Mouse (Mus musculus) CH12.LX (cell line): Measurements from ENCODE around the gene Rps26. TPM values are rescaled to one million over a fixed set of nuclear protein-coding genes. Genes with fewer than 3 reads are reported as not detected.

Experiments used
- DNase-seq: peaks from one replicate; pipeline ENCODE4 v3.0.0-alpha.2; 2013; ENCODE audit errors: extremely low read depth
- H3K27ac ChIP-seq: 2 replicates; pipeline ENCODE4 v1.5.1; 2012; ENCODE audit warnings: low read depth, mild to moderate bottlenecking, control low read depth, moderate library complexity; ENCODE audit not compliant: insufficient read depth
- H3K27me3 ChIP-seq: replicated peaks from 2 replicates; pipeline ENCODE3; 2012; ENCODE audit warnings: inconsistent platforms
- H3K36me3 ChIP-seq, 2 experiments: replicated peaks in 1 of 2; 2 replicates each; pipeline versions ENCODE3 to v1.6.1; 2012; ENCODE audit warnings: inconsistent platforms in 1 of 2, low read length in 1 of 2, mild to moderate bottlenecking in 1 of 2, mixed read lengths in 1 of 2, moderate library complexity in 1 of 2; ENCODE audit not compliant: control insufficient read depth in 1 of 2, insufficient read depth in 1 of 2
- H3K4me1 ChIP-seq, 2 experiments: 2 replicates each; pipeline ENCODE4 v1.6.1; 2012; ENCODE audit warnings: inconsistent platforms in 1 of 2, moderate library complexity in 1 of 2; ENCODE audit not compliant: insufficient read depth in 2 of 2, control insufficient read depth in 1 of 2
- H3K4me2 ChIP-seq: 2 replicates; pipeline ENCODE4 v1.6.1; 2012; ENCODE audit warnings: low read depth, mild to moderate bottlenecking, control low read depth; ENCODE audit not compliant: poor library complexity, insufficient read depth, severe bottlenecking
- H3K4me3 ChIP-seq, 3 experiments: fragments of 150-350 bp in 1 of 3; sonication (generic) in 1 of 3; replicated peaks in 1 of 3; 2 replicates each; pipeline versions ENCODE3 to v1.5.1; 2011 to 2012; ENCODE audit warnings: low read depth in 2 of 3, low read length in 2 of 3, mild to moderate bottlenecking in 2 of 3, moderate library complexity in 2 of 3, control low read depth in 1 of 3, improper control_type of control experiment in 1 of 3, inconsistent platforms in 1 of 3, mixed read lengths in 1 of 3; ENCODE audit not compliant: poor library complexity in 1 of 3
- H3K79me2 ChIP-seq: replicated peaks from 2 replicates; pipeline ENCODE4 v1.6.1; 2012; ENCODE audit warnings: mild to moderate bottlenecking, moderate library complexity; ENCODE audit not compliant: control insufficient read depth, poor library complexity, insufficient read depth, severe bottlenecking; ENCODE audit errors: extremely low read depth
- H3K9ac ChIP-seq: 2 replicates; pipeline ENCODE4 v1.6.1; 2012; ENCODE audit warnings: low read depth, mild to moderate bottlenecking, control low read depth, moderate library complexity; ENCODE audit not compliant: insufficient read depth
- H3K9me3 ChIP-seq: replicated peaks from 2 replicates; pipeline ENCODE3; 2012; ENCODE audit warnings: low read length, inconsistent platforms, mixed read lengths
- CHD1 ChIP-seq: IDR thresholded peaks from 2 replicates; pipeline ENCODE4 v1.6.1; 2012; ENCODE audit warnings: low read depth, low read length, improper control_type of control experiment, inconsistent platforms
- CTCF ChIP-seq, 2 experiments: IDR thresholded peaks in 1 of 2; conservative IDR thresholded peaks in 1 of 2; 2 replicates each; pipeline ENCODE4 v1.5.1; 2011 to 2012; ENCODE audit warnings: low read depth in 2 of 2, low read length in 2 of 2, improper control_type of control experiment in 1 of 2, inconsistent platforms in 1 of 2, mild to moderate bottlenecking in 1 of 2, moderate library complexity in 1 of 2
- E2F4 ChIP-seq: IDR thresholded peaks from 2 replicates; pipeline ENCODE4 v1.6.1; 2011; ENCODE audit warnings: low read depth, low read length, improper control_type of control experiment; ENCODE audit not compliant: insufficient replicate concordance
- EP300 ChIP-seq: IDR thresholded peaks from 2 replicates; pipeline ENCODE4 v1.6.1; 2011; ENCODE audit warnings: low read length, improper control_type of control experiment
- ETS1 ChIP-seq: conservative IDR thresholded peaks from 2 replicates; pipeline ENCODE4 v1.6.1; 2012; ENCODE audit warnings: low read depth, mild to moderate bottlenecking, inconsistent platforms, low read length, improper control_type of control experiment, moderate library complexity
- HCFC1 ChIP-seq: IDR thresholded peaks from 2 replicates; pipeline ENCODE4 v1.6.1; 2012; ENCODE audit warnings: low read depth, mild to moderate bottlenecking, inconsistent platforms, low read length, improper control_type of control experiment
- IRF4 ChIP-seq: IDR thresholded peaks from 2 replicates; pipeline ENCODE4 v1.6.1; 2014; ENCODE audit warnings: low read depth, mild to moderate bottlenecking, inconsistent platforms, low read length, improper control_type of control experiment
- MEF2A ChIP-seq: IDR thresholded peaks from 2 replicates; pipeline ENCODE4 v1.6.1; 2014; ENCODE audit warnings: low read depth, mild to moderate bottlenecking, inconsistent platforms, low read length, improper control_type of control experiment, borderline replicate concordance
- MYC ChIP-seq: IDR thresholded peaks from 2 replicates; pipeline ENCODE4 v1.6.1; 2011; ENCODE audit warnings: low read depth, mild to moderate bottlenecking, improper control_type of control experiment, low read length
- NELFE ChIP-seq: IDR thresholded peaks from 2 replicates; pipeline ENCODE4 v1.6.1; 2011; ENCODE audit warnings: low read depth, low read length, improper control_type of control experiment
- PAX5 ChIP-seq: IDR thresholded peaks from 2 replicates; pipeline ENCODE4 v1.6.1; 2012; ENCODE audit warnings: low read length, inconsistent platforms, mixed read lengths
- RCOR1 ChIP-seq: conservative IDR thresholded peaks from 2 replicates; pipeline ENCODE4 v1.6.1; 2012; ENCODE audit warnings: low read depth, mild to moderate bottlenecking, inconsistent platforms, low read length, improper control_type of control experiment
- USF2 ChIP-seq: conservative IDR thresholded peaks from 2 replicates; pipeline ENCODE4 v1.6.1; 2011; ENCODE audit warnings: low read depth, low read length, improper control_type of control experiment
- ZKSCAN1 ChIP-seq: IDR thresholded peaks from 2 replicates; pipeline ENCODE4 v1.6.1; 2012; ENCODE audit warnings: low read depth, inconsistent platforms, low read length, improper control_type of control experiment, borderline replicate concordance
- ZMIZ1 ChIP-seq: IDR thresholded peaks from 2 replicates; pipeline ENCODE4 v1.6.1; 2012; ENCODE audit warnings: low read depth, mild to moderate bottlenecking, inconsistent platforms, low read length, improper control_type of control experiment
- ZNF384 ChIP-seq: IDR thresholded peaks from 2 replicates; pipeline ENCODE4 v1.6.1; 2012; ENCODE audit warnings: low read depth, low read length, improper control_type of control experiment, inconsistent platforms
- dilution Hi-C: fragments of 300-500 bp; cut with MboI; formaldehyde crosslinking; loops from 2 replicates; pipeline ENCODE4 v1.14.3; 2020; ENCODE audit warnings: low sequenced_read_pairs; ENCODE audit not compliant: extremely low pct_unique_long_range_greater_than_20kb, extremely low pct_ligation_motif_present
- in situ Hi-C: fragments of 300-500 bp; cut with MboI; formaldehyde crosslinking; loops from 3 replicates; pipeline ENCODE4 v1.14.3; 2019; ENCODE audit warnings: low sequenced_read_pairs, low pct_ligation_motif_present, low pct_unique_long_range_greater_than_20kb, mixed read lengths
- polyA plus RNA-seq: library from polyadenylated mRNA; unstranded; fragments of >175 nt; gene quantifications from 2 replicates; pipeline ENCODE4 v1.2.1, GENCODE M21; 2012; ENCODE audit warnings: low read depth; ENCODE audit not compliant: insufficient read length
- total RNA-seq, 2 experiments: library from RNA; depleted of rRNA; stranded (reverse); fragments of 300-350 nt in 1 of 2; fragments of >200 nt in 1 of 2; gene quantifications; 2 replicates each; pipeline ENCODE4 v1.2.3; 2012 to 2014

Gene Rps26
- total and polyA plus RNA-seq, 3 experiments: 1,906 to 2,987 (median 2,220) TPM

DNA sequence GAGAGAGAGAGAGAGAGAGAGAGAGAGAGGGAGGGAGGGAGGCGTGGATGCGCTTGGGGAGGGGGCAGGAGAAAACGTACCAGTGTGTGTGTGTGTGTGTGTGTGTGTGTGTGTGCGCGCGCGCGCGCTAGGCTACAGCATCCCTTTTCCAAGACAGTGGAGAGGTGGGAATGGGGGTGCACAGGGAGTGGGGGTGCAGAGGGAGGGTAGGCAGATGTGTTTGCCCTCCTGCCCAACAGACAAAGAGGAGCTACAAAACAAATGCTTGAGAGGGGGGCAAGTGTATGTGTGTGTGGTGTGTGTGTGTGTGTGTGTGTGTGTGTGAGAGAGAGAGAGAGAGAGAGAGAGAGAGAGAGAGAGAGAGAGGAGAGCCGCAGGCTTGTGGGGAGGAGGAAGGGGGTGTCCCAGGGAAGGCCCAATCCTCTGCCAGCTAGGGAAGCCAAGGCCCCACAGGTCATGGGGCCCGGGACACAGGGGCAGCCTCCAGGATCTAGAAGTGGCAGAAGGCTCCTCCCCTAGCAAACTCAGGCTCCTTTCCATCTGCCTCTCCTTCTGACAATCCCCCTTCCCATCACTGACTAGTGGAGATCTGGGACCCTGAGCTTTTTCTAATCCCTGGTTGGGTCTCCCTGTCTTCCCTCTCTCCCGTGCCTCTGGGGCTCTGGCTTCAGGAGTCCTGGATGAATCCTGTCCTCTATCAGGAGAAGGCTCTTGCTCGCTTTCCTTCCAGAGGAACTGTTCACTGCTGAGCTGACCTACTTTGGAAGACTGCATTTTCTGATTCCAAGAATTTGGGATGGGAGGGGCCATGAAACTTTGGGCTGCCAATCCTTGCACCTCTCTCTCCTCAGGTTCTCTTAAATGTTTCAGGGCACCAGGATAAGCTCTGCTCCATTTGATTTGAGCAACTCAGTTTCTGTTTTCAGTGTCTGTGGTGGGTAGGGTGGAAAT, 19.9 kb upstream of the Rps26 start:
- Histone ChIP-seq H3K79me2 (no peaks in the 10 kb centered on the region), H3K4me1 (peaks cover 19 to 30% of the 10 kb centered on the region in 2 experiments), H3K27me3 (no peaks in the 10 kb centered on the region), H3K9me3 (no peaks in the 10 kb centered on the region), H3K36me3 (no peaks in the 10 kb centered on the region), H3K27ac (no peak overlapping the region), H3K4me3 (no peak overlapping the region), H3K4me2 (peak overlapping the region; percentile 32; the same call in 1 of the 2 replicates), H3K9ac (0 out of 2 replicates have a peak overlapping the region, but pooled peaks have one; percentile 27)
- dilution Hi-C loops: no loop called here
- no peak for TF ChIP-seq CTCF (conservative IDR thresholded peaks at IDR 0.05 in 1 of 2, IDR thresholded peaks at IDR 0.05 in 1 of 2; ENCODE audit: low read depth in 2 of 2, low read length in 2 of 2)
- TF ChIP-seq E2F4: no peak
- no peak for TF ChIP-seq USF2
- TF ChIP-seq PAX5: no peak
- TF ChIP-seq HCFC1: no peak
- no peak for TF ChIP-seq MEF2A
- no peak for TF ChIP-seq ZNF384
- no peak for TF ChIP-seq RCOR1
- TF ChIP-seq CHD1: no peak
- no peak for TF ChIP-seq ETS1
- peak; percentile 39 for DNase-seq
- in situ Hi-C loops: no loop called here

GRCm38 (mm10) chr10:128645111-128646011, 18.8 kb upstream of the Rps26 start, which contains the start of gene Ikzf4:
Gene Ikzf4 (minus strand): TSS chr10:128645991.
- dilution Hi-C loops: no loop called here

More at GRCm38 (mm10) chr10:128645111-128646011, 18.8 kb upstream of the Rps26 start, which contains the start of gene Ikzf4:
- Histone ChIP-seq H3K4me2 (peak within 1 kb of the TSS; percentile 32; the same call in 1 of the 2 replicates), H3K9ac (0 out of 2 replicates have a peak within 1 kb of the TSS, but pooled peaks have one; percentile 27), H3K4me1 (peaks cover 19 to 30% of the 10 kb centered on the region in 2 experiments), H3K27ac (no peak within 1 kb of the TSS), H3K36me3 (no peaks in the 10 kb centered on the region), H3K9me3 (no peaks in the 10 kb centered on the region), H3K79me2 (no peaks in the 10 kb centered on the region), H3K27me3 (no peaks in the 10 kb centered on the region), H3K4me3 (no peak within 1 kb of the TSS)
- TF ChIP-seq EP300 (no peak), ZKSCAN1 (no peak), ZNF384 (no peak), IRF4 (no peak), MYC (no peak), ZMIZ1 (no peak), NELFE (no peak), E2F4 (no peak), USF2 (no peak)
- in situ Hi-C loops: no loop called here
- no peak for DNase-seq
